Mouse (Mus musculus) T-helper 17 cell (primary cell): ENCODE measurements around the gene Tlx1.

ENCODE experiments used
- in situ Hi-C, 2 experiments: fragments of 300-600 bp; cut with MboI, MseI; formaldehyde crosslinking; loops; 1 replicate in 1 of 2; 2 replicates in 1 of 2; pipeline ENCODE4 v1.15.1; 2025; ENCODE audit warnings: high pct_unique_total_duplicates in 2 of 2

The Tlx1 gene

DNA sequence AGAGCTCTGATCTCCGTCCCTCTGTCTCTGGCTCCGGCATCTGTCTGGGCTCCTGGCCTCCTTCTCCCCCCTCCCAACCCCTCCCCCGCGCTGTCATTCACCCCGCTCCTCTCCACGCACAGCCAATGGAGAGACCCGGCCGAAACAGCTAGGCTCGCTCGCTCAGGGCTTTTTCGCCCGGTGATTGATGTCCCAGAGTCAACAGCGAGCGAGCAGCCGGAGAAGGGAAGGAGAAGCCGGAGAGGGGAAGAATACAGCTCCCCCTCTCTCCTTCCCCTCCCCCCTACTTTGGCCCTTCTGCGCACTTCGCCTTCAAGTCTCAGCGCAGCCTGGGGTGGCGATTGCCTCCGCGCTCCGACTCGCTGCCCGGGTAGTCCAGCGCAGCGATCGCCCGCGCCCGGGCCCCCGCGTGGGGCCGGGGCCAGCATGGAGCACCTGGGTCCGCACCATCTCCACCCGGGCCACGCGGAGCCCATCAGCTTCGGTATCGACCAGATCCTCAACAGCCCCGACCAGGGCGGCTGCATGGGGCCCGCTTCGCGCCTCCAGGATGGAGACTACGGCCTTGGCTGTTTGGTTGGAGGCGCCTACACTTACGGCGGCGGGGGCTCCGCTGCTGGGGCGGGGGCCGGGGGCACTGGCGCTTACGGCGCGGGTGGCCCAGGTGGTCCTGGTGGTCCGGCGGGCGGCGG, at the start of gene Tlx1:
Gene Tlx1, plus strand, starts transcription at position 191 of the 692 bp plus-strand sequence.
- in situ Hi-C loops: loop anchor here in 1 of 2 experiments (5.0 kb wide), 1 partner anchor 33 kb away; no protein-coding TSS in a partner anchor

DNA sequence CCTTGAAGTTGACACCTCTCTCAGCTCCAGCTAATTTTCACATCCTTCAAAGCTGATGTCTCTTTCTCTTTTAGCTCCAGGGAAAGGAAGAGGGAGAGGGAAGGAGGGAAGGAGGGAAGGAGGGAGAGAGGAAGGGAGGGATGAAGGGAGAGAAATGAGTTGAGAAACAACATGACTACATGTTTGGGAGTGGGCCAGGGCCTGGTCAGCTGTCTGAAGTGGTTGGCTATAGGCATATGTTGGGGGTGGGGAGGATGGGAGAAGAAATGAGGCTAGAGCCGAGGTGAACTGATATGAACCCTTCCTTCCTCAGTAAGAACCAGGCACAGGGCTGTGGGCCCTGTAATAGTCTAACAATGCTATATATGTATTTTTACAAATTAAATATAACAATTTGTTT, 44.9 kb upstream of the Tlx1 start:
- in situ Hi-C loops: loop anchor here in 1 of 2 experiments (10.0 kb wide), 1 partner anchor 661 kb away; no protein-coding TSS in a partner anchor

DNA sequence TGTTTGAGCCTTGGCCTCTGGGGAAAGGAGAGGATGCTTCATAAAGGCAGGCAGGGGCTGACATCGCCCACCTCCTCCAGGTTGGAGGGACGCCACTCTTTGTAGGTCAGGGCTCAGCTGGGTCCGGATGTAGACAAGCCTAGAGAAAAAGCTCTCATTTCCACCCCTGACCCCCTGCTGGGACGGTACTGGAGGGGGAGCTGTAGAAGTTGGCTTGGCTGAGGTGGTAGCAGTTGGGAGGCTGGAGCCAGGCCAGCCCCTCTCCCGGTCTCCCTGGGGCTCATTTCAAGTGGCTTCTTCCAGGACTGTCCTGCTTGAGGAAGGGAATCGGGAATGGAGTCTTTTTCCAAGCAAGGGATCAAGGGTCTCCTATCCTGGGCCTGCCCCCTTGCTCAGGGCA, 43.8 kb upstream of the Tlx1 start:
- in situ Hi-C loops: loop anchor here in 1 of 2 experiments (10.0 kb wide), 1 partner anchor 662 kb away; no protein-coding TSS in a partner anchor

DNA sequence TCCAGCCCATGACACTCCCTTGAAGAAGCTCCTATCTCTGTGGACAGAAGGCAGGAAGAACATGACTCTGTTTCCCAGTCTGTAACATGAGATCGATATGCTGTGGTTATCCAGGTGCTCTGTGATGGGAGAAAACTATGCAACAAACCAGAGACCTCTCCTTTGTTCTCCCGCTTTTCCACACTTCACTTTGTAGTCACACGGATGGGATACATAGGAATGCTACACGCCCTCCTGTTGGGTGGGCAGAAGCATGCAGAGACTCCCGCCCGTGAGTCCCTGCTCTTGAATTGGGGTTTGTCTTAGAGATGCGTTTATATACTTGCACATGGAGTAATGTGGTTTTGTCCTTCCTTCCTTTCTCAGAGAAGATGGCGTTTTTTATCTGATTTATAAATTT, 39.8 kb upstream of the Tlx1 start:
- in situ Hi-C loops: loop anchor here in 1 of 2 experiments (5.0 to 10.0 kb wide), 4 partner anchors 54 to 1846 kb away; no protein-coding TSS in a partner anchor

DNA sequence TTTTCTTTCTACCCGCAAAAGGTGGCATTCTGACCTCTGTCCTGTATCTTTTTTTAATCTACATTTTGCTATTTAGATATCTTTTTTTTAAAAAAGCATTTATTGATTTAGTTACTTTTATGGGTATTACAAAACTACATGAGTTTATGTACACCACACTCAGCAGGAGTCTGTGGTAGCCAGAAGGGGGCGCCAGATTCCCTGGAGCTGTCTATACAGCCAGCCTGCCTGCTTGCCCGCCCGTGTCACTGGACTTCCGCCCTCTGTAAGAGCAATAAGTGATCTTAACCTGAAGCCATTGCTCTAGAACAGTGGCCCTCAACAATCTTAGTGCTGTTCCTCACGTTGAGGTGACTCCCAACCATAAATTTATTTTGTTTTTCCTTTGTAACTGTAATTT, 38.0 kb upstream of the Tlx1 start:
- in situ Hi-C loops: loop anchor here in 1 of 2 experiments (5.0 to 10.0 kb wide), 4 partner anchors 52 to 1848 kb away; no protein-coding TSS in a partner anchor

DNA sequence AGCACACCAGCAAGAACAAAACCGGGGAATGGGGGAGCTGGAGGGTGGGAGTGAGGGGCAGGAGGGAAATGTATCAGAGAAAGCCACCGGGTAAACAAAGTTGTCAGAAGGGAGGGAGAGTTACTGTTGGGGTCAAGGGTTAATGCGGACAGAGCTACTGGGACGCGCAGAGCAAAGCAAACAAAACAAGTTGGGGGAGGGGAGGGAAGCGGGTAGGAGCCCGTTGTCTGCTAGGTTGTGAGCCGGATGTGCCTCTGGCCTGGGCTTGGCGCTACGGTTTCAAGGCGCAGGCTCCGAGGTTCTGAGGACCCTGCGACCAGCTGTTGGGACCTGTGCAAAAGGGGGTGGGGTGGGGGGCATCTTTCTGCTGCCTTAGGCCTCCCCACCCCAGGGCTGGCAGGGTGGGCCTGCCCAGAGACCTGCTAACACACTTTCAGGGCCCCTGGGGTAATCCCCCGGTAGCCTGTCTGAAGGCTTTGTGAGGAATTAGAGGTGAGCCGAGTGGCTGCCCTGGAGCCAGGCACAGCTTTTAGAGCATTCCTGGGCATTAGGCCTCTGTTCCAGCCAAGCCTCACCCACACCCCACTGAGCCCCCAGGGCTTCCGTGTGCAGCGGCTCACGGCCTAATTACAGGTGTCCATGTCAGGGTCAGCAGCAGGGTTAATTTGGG, 36.6 kb upstream of the Tlx1 start:
- in situ Hi-C loops: loop anchor here in 1 of 2 experiments (5.0 to 10.0 kb wide), 4 partner anchors 51 to 1849 kb away; no protein-coding TSS in a partner anchor

DNA sequence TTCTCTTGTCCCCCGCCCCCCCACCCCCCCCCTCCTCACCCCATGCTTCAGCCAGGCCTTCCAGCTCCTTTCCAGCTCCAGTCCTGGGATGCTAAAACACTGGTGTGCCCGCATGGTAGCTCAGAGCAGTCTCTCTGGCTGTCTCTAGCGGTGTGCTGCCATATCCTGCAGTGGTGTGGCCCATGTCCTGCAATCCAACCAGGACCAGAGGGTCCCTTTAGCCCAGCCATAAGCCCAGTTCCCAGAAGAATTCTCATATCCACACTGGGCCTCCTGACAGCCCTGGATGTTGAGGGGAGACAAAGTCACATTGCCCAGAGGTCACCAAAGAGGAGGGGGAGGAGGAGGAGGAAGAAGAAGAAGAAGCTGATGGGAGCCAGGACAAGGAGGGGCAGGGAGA, 35.7 kb upstream of the Tlx1 start:
- in situ Hi-C loops: loop anchor here (5.0 to 10.0 kb wide), 5 partner anchors 38 to 1850 kb away; partner anchors contain the start of gene Tlx1 (in 1 of the 2)

DNA sequence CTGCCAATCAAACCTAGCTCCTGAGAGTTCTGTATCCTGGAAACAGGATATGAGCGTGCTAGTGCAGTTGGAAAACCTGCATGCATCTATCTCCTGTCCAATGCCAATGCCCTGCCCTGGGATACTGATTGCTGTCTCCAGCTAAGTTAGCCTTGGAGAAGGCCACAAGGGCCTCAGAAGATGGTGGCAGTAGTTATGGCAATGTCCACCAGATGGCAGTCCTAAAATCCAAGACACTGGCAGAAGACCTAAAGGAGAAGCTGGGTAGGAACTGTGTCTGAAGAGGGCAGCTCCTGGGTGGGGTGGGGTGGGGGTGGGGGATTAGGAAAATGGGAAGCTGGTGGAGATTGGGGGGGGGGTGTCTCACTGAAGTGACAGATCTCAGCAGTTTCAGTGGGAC, 33.7 kb upstream of the Tlx1 start:
- in situ Hi-C loops: loop anchor here (5.0 to 10.0 kb wide), 4 partner anchors 36 to 1852 kb away; partner anchors contain the start of gene Tlx1 (in 1 of the 2)

DNA sequence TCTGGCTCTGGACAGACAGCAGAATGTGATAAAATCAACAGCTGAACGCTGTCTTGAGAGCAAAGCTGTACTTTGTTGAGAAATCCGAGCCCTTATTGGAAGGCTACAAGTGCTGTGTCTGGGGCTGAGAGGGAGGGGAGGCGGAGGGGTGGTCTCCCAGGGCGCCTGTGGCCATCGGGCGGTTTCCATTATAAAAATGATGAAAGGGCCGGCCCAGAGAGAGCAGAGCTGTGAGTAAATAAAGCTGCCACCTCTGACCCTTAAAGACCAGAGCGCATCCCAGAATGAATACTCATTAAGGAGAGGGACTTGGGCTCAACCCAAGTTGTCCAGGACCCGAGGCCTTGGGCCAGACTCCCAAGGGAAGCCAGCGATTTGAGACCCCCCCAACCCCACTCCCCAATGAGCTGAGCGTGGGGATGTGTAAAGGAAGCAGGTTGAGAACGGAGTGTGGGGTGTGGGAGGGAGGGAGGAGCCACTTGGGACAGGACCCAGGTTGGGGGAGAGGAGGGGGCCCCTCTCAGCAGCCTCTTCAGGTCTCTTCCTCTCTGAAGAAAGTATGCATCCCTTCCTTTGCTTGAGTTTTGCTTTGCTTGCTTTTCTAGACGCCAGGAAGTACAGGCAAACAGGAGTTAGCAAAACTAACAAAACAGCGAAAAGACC, 18.4 kb upstream of the Tlx1 start:
- in situ Hi-C loops: no loop called here

DNA sequence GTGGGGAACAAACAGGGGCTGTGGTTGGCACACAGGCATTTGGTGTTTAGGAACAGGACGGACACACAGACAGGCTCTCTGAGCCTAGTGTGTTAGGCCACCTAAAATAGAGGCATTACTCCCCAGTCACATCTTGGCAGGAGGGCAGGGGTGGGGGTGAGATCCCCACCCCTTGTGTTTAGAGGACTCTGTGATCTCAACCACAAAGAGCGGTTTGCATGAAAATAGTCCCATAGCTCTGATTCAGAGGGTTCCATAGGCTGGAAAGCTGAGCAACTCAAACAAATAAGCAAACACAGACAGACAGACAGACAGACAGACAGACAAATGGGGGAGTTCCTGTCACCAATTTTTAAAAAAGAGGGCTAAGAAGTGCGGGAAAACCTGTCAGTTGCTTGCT, 7.9 kb upstream of the Tlx1 start:
- in situ Hi-C loops: no loop called here

DNA sequence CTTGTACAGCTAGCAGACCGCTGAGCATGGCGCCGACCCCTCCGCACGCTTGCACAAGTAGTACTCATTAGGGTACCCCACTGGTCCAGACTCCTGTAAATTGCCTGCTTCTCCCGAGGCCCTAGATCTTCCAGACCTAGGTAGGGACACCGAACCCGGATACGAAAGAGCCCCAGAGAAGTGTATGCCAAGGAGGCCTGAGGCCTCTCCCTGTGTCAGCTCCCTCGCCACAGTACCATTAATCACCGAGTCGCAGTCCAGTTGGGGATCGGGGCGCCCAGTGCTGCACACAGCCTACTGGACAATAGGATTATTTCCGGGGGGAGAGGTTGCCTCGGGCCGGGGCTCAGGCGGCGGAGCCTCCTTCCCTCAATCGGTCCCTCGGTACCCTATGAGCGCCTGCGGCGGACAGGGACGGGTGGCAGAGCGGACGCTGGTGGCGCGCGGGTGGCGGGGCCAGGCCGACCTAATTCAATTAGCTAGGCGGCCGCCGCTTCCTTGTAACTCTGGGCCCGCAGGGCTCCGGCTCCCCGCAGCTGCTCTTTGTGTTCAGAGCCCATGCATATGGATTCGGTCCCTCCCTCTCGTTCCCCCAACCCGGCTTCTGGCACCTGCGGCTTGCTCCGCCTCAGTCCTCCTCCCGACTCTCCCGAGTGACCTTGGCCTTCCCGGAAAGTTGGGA, 7.1 kb upstream of the Tlx1 start:
- in situ Hi-C loops: no loop called here

DNA sequence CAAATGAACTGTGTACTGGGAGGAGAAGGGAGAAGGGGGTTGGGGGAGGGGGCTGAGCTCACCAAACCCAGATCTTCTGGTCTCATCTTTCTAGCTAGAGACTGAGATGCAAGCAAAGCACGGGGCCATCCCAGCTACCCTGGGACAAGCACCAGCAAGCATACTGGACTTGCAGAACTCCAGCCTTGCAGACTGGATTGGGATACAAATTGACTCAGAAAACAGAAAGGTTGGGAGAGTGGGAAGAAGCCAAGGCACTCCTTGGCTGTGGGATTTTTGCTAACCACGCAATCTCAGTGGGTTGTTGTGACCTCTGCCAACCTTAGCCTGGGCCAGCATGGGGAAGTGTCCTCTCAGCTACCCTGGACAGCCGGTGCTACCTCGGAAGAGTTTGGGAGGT, 3.4 kb upstream of the Tlx1 start:
- in situ Hi-C loops: no loop called here

DNA sequence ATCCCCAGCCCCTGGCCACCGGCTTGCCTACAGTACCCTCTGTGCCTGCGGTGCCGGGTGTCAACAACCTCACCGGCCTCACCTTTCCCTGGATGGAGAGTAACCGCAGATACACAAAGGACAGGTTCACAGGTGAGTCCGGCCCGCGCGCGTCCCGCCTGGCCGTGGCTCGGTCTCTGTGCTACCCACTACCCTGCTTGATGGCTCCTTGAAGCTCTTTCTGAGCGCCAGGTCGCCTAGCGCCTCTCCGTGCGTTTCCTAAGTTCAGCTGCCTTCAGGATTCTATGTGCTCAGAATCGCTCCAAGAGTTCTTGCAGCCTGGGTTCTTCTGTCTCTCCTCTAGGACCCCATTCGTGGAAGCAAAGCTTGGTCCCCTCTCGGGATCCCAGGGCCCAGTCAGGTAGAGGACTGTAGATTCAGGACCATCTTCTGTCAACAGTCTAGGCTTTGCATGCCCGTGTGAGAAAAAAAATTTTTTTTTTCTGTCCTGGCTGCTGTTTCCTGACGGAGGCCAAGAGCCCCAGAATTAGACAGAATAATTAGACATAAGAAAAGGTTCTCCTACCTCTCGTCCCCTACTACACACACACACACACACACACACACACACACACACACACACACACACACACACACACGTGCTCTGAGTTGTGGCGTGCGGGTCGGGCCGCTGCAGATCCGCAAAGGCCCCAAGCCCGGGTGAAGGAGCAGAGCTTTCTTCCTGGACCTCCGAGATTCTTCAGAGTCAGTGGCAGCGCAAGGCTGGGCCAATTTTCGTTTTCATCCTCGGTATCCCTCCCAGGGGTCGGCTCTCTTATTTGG, 1.1 kb downstream of the Tlx1 start:
- in situ Hi-C loops: loop anchor here in 1 of 2 experiments (5.0 kb wide), 1 partner anchor 34 kb away; no protein-coding TSS in a partner anchor

DNA sequence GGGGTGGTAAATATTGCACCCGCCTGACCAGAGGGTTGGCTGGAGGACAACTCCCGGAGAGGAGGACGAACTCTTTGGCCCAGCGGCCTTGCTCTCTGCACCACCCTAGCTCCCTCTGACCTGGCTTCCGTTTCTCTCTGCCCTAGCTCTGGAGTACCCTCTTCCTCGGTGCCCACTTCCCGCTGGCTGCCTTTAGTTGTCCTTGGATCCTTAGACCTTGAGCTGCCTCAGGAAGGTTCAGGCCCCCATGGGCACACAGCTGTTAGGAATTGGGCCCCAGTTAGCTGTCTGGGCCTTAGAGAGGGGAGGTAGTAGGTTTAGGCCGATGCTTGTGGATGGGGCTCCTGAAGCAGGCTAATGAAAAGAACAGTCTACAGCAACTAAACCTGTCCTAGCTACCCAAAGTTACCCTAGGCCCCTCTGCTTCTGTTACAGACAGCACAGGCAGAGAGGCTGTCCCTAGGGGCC, 1.7 kb downstream of the Tlx1 start:
- in situ Hi-C loops: loop anchor here in 1 of 2 experiments (5.0 kb wide), 1 partner anchor 35 kb away; no protein-coding TSS in a partner anchor

DNA sequence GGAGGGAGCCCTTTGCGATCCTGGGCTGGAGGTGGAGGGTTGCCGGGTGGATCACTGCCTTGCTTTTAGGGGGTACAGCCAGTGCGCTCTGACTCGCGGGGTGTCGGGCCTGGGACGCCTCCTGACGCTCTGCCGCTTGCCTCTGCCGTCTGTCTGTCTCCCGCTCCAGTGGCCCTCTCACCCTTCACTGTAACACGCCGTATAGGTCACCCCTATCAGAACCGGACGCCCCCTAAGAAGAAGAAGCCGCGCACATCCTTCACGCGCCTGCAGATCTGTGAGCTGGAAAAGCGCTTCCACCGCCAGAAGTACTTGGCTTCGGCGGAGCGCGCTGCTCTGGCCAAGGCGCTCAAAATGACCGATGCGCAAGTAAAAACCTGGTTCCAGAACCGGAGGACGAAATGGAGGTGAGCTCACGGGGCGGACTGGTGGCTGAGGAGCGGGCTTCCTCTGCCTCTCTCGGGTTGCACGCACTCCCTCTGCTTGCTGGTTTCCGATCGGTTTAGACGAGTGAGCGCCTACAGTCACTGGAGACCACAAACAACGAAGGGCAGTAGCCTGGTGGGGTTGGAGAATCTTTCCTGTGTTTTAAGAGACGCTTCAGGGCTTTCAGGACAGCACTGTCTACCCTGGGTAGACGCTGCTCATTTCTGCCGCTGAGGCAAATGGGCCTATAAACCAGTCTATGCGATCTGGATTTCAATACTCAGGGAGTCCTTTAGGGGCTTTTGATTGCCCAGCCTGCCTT, 3.0 kb downstream of the Tlx1 start:
- in situ Hi-C loops: loop anchor here in 1 of 2 experiments (5.0 kb wide), 1 partner anchor 36 kb away; no protein-coding TSS in a partner anchor

DNA sequence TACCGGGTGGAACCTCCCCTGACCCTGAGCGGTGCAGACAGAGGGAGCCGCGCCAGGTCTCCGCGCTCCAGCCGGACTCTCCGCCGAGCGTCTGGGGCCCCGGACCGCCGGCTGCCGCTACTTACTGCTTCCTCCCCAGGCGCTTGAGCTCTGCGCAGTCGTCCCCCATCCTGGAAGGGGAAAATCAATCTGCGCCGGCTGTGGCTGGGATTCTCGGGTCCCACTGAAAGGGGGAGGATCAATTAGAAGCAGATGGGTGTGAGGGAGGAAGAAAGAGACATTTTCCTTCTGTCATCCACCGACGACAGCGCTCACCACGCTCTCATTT, 3.5 kb downstream of the Tlx1 start:
- in situ Hi-C loops: loop anchor here in 1 of 2 experiments (5.0 kb wide), 1 partner anchor 37 kb away; no protein-coding TSS in a partner anchor

DNA sequence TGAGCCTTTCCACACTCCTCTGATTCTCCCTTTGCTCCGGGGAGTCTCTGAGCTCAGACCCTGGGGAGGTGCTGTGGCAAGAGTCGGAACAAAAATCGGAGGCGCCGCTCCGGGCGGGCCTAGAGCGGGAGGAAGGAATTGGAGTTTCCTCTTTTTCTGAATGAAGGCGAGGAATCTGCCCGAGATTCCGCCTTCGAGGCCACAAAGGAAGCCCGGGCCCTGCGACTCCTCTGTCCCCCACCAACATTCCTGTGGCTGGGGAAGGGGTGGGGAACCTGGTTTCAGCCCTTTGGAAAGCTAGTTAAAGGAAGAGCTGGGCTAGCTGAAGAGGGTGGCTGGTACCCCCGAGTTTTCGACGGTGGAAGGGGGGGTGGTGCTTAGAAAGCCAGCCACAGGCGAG, 4.0 kb downstream of the Tlx1 start:
- in situ Hi-C loops: loop anchor here in 1 of 2 experiments (5.0 kb wide), 1 partner anchor 37 kb away; no protein-coding TSS in a partner anchor

DNA sequence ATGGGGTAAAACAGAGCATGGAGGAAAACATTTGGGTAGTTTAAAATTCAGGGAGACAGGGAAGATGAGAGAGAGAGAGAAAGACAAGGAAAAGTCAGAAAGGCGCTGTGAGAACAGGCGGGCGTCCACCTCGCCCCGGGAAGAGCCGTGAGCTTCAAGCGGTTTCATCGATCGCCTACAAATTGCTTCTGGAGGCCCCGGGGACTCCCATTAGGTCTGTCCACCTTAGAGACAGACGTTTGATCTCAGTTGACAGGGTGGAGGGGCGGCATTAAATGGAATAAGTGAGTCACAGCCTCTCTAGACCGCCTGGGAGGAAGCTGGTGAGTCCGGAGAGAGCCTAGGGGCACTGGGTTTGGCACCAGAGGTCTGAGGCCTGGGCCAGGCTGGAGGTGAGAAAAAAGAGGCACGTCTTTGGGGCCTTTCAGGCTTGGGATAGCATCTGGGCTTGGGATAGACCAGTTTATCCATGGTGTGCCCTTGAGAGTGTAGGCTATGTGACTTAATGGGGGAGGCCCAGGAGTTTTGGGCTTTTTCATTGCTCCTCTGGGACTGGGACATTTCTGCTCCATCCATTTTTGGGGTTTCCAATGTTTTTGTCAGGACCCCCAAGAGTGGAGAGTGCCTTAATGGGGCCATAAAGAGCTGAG, 4.8 kb downstream of the Tlx1 start:
- in situ Hi-C loops: no loop called here

DNA sequence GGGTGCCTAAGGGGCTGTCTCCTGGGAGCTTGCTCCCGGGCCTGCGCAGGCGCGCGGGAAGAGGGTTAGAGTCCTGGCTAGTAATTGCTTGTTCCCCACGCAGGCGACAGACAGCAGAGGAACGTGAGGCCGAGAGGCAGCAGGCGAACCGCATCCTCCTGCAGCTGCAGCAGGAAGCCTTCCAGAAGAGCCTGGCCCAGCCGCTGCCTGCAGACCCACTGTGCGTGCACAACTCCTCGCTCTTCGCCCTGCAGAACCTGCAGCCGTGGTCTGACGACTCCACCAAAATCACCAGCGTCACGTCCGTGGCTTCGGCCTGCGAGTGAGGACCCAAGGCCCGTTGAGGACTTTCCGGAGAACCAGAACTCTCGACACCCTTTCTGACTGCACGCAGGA, 5.3 kb downstream of the Tlx1 start:
- in situ Hi-C loops: no loop called here
